Mouse (Mus musculus) kidney, adult 11 months (tissue): ENCODE results near the gene Olfr738.

Source experiments
- DNase-seq: peaks from one replicate; pipeline ENCODE4 v3.0.0; 2022

Olfr738 gene

GRCm38 (mm10) chr14:50407268-50407667 lies at the start of gene Olfr738:
Gene Olfr738, plus strand, starts transcription at chr14:50407568.
- DNase-seq, result no peak

- no peak for DNase-seq
Observed at GRCm38 (mm10) chr14:50357593-50357992, 49.8 kb upstream of the Olfr738 start, which contains the start of gene Tlr11. Gene Tlr11, plus strand, starts transcription at chr14:50357914.

- no peak for DNase-seq
Observed at GRCm38 (mm10) chr14:50360480-50360879, 46.9 kb upstream of the Olfr738 start.

- no peak for DNase-seq
Observed at GRCm38 (mm10) chr14:50363561-50363960, 43.8 kb upstream of the Olfr738 start.

- DNase-seq, result no peak
Observed at GRCm38 (mm10) chr14:50380863-50381262, 26.5 kb upstream of the Olfr738 start, which contains the start of gene Olfr736. Gene Olfr736, plus strand, starts transcription at chr14:50381163.

- no peak for DNase-seq
Observed at GRCm38 (mm10) chr14:50418326-50418725, 11.0 kb downstream of the Olfr738 start, which contains the start of gene Olfr739. Gene Olfr739, plus strand, starts transcription at chr14:50418626.

- no peak for DNase-seq
Observed at GRCm38 (mm10) chr14:50445245-50445644, 37.9 kb downstream of the Olfr738 start, which contains the start of gene Olfr740. Gene Olfr740, plus strand, starts transcription at chr14:50445545.
